Mouse (Mus musculus): Measurements from ENCODE around the gene Zbtb7a. TPM values are rescaled to one million over a fixed set of nuclear protein-coding genes. Genes with fewer than 3 reads are reported as not detected.

The Zbtb7a gene
- total and polyA plus RNA-seq, 3 experiments, result 7.1 to 75.7 (median 31.1) TPM

GRCm38 (mm10) chr10:81122889-81123288 is 12.1 kb upstream of the Zbtb7a start:
- Histone ChIP-seq H3K27me3 (ENCODE audit: insufficient read depth, low read length) (no peaks in the 10 kb centered on the region; the same call in 1 of the 2 replicates), H3K36me3 (replicated peaks) (peaks cover 82% of the 10 kb centered on the region), H3K4me3 (ENCODE audit: low read depth, low read length) (no peak overlapping the region), H3K9me3 (replicated peaks) (no peaks in the 10 kb centered on the region), H3K4me1 (ENCODE audit: insufficient read depth, low read depth, low read length) (peaks cover 21% of the 10 kb centered on the region; the same call in 1 of the 2 replicates)
- DNase-seq (ENCODE audit: low spot score) (no peak), ATAC-seq (ENCODE audit: extremely low read depth, insufficient number of reproducible peaks, low FRiP score, poor library complexity, severe bottlenecking) (no peak)
- TF ChIP-seq CTCF (IDR thresholded peaks at IDR 0.05; ENCODE audit: low read depth, low read length) (no peak), TAL1 (conservative IDR thresholded peaks at IDR 0.05; ENCODE audit: low read depth, low read length) (no peak), POLR2AphosphoS5 (IDR thresholded peaks at IDR 0.05; ENCODE audit: insufficient replicate concordance, low read depth, low read length) (no peak), GATA1 (IDR thresholded peaks at IDR 0.05; ENCODE audit: borderline replicate concordance, low read length) (no peak), GATA2 (IDR thresholded peaks at IDR 0.05; ENCODE audit: borderline replicate concordance, low read depth, low read length) (no peak)

DNA sequence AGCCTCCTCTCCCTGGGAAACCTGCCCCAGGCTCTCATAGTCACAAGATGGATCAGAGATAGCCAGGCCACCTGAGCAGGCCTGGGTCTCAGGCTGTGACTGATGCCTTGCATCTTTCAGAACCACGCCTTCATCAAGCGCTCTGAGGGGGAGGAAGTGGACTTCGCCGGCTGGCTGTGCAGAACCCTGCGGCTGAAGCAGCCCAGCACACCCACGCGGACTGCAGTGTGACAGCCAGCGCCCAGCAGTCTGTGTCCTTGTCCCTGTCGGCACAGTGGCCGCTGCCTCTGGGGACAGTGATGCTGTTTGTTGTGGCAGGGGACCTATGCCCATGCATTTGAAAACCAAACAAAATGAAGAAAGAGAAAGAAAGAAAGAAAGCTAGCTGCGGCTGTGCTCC is 11.5 kb upstream of the Zbtb7a start:
- Histone ChIP-seq H3K36me3 (replicated peaks) (peaks cover 80% of the 10 kb centered on the region), H3K4me1 (ENCODE audit: insufficient read depth, low read depth, low read length) (peaks cover 25% of the 10 kb centered on the region; the same call in 1 of the 2 replicates), H3K27me3 (ENCODE audit: insufficient read depth, low read length) (no peaks in the 10 kb centered on the region; the same call in 1 of the 2 replicates), H3K9me3 (replicated peaks) (no peaks in the 10 kb centered on the region), H3K4me3 (ENCODE audit: low read depth, low read length) (no peak overlapping the region)
- ATAC-seq (ENCODE audit: extremely low read depth, insufficient number of reproducible peaks, low FRiP score, poor library complexity, severe bottlenecking), result no peak
- no peak for TF ChIP-seq TAL1 (conservative IDR thresholded peaks at IDR 0.05; ENCODE audit: low read depth, low read length)
- no peak for TF ChIP-seq CTCF (IDR thresholded peaks at IDR 0.05; ENCODE audit: low read depth, low read length)
- no peak for TF ChIP-seq POLR2AphosphoS5 (IDR thresholded peaks at IDR 0.05; ENCODE audit: insufficient replicate concordance, low read depth, low read length)
- no peak for TF ChIP-seq GATA1 (IDR thresholded peaks at IDR 0.05; ENCODE audit: borderline replicate concordance, low read length)
- no peak for TF ChIP-seq GATA2 (IDR thresholded peaks at IDR 0.05; ENCODE audit: borderline replicate concordance, low read depth, low read length)
- DNase-seq (ENCODE audit: low spot score), result no peak

DNA sequence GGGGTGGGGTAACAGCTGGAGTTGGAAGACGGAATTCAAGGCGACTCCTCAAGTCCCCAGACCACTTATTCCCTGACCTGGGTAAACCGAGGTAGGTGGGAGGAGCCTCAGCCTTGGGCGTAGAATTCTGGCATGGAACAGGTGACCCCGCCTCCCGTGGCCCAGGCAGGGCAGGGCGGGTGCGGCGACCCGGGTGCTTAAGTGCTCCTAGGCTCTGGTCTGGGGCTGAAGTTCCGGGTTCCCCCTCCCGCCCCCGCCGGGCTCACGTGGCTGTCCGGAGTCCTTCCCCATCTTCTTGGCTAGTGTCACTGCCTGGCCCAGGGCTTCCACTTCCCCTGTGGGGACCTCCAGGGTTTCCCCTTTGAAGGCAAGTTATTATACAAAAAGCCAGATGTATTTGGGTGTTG is 836 bp upstream of the Zbtb7a start:
- TF ChIP-seq CTCF (IDR thresholded peaks at IDR 0.05; ENCODE audit: low read depth, low read length) (no peak), GATA1 (IDR thresholded peaks at IDR 0.05; ENCODE audit: borderline replicate concordance, low read length) (no peak), GATA2 (IDR thresholded peaks at IDR 0.05; ENCODE audit: borderline replicate concordance, low read depth, low read length) (no peak), TAL1 (conservative IDR thresholded peaks at IDR 0.05; ENCODE audit: low read depth, low read length) (no peak), POLR2AphosphoS5 (IDR thresholded peaks at IDR 0.05; ENCODE audit: insufficient replicate concordance, low read depth, low read length) (no peak)
- H3K4me1 ChIP-seq (ENCODE audit: insufficient read depth, low read depth, low read length), result peaks cover 38% of the 10 kb centered on the region
- H3K9me3 ChIP-seq (replicated peaks), result no peaks in the 10 kb centered on the region
- no peaks in the 10 kb centered on the region for H3K27me3 ChIP-seq (ENCODE audit: insufficient read depth, low read length)
- ATAC-seq (ENCODE audit: extremely low read depth, insufficient number of reproducible peaks, low FRiP score, poor library complexity, severe bottlenecking) (peak; percentile 29), DNase-seq (ENCODE audit: low spot score) (peak; percentile 93)
- H3K36me3 ChIP-seq (replicated peaks), result peaks cover 18% of the 10 kb centered on the region
- peak overlapping the region; percentile 79 for H3K4me3 ChIP-seq (ENCODE audit: low read depth, low read length)

GRCm38 (mm10) chr10:81135831-81136705 is 1.0 kb downstream of the Zbtb7a start:
- DNase-seq (ENCODE audit: low spot score) (peak; percentile 93), ATAC-seq (ENCODE audit: extremely low read depth, insufficient number of reproducible peaks, low FRiP score, poor library complexity, severe bottlenecking) (peak; percentile 6; the same call in 1 of the 2 replicates)
- TF ChIP-seq POLR2AphosphoS5 (IDR thresholded peaks at IDR 0.05; ENCODE audit: insufficient replicate concordance, low read depth, low read length) (no peak), TAL1 (conservative IDR thresholded peaks at IDR 0.05; ENCODE audit: low read depth, low read length) (no peak), GATA2 (IDR thresholded peaks at IDR 0.05; ENCODE audit: borderline replicate concordance, low read depth, low read length) (no peak), CTCF (IDR thresholded peaks at IDR 0.05; ENCODE audit: low read depth, low read length) (no peak)
- Histone ChIP-seq H3K36me3 (replicated peaks) (peaks cover 27% of the 10 kb centered on the region), H3K27me3 (ENCODE audit: insufficient read depth, low read length) (no peaks in the 10 kb centered on the region), H3K9me3 (replicated peaks) (no peaks in the 10 kb centered on the region), H3K4me3 (ENCODE audit: low read depth, low read length) (peak overlapping the region; percentile 79), H3K4me1 (ENCODE audit: insufficient read depth, low read depth, low read length) (peaks cover 49% of the 10 kb centered on the region)

GRCm38 (mm10) chr10:81136706-81137231 is 1.7 kb downstream of the Zbtb7a start:
- TF ChIP-seq CTCF (IDR thresholded peaks at IDR 0.05; ENCODE audit: low read depth, low read length) (no peak), TAL1 (conservative IDR thresholded peaks at IDR 0.05; ENCODE audit: low read depth, low read length) (no peak), GATA1 (IDR thresholded peaks at IDR 0.05; ENCODE audit: borderline replicate concordance, low read length) (no peak), POLR2AphosphoS5 (IDR thresholded peaks at IDR 0.05; ENCODE audit: insufficient replicate concordance, low read depth, low read length) (no peak), GATA2 (IDR thresholded peaks at IDR 0.05; ENCODE audit: borderline replicate concordance, low read depth, low read length) (no peak)
- Histone ChIP-seq H3K4me1 (ENCODE audit: insufficient read depth, low read depth, low read length) (peaks cover 56% of the 10 kb centered on the region), H3K27me3 (ENCODE audit: insufficient read depth, low read length) (no peaks in the 10 kb centered on the region), H3K4me3 (ENCODE audit: low read depth, low read length) (peak overlapping the region; percentile 79), H3K9me3 (replicated peaks) (no peaks in the 10 kb centered on the region), H3K36me3 (replicated peaks) (peaks cover 34% of the 10 kb centered on the region)
- ATAC-seq (ENCODE audit: extremely low read depth, insufficient number of reproducible peaks, low FRiP score, poor library complexity, severe bottlenecking) (no peak), DNase-seq (ENCODE audit: low spot score) (peak; percentile 77)

Data from G1E (cell line).